Mouse (Mus musculus): Measurements from ENCODE around the gene 1700008O03Rik.

1700008O03Rik gene

GRCm38 (mm10) chr7:44359908-44360672 is 25.5 kb downstream of the 1700008O03Rik start:
- Histone ChIP-seq H3K27me3 (ENCODE audit: control insufficient read depth, insufficient read depth, low read length, poor library complexity, severe bottlenecking) (peaks cover 2% of the 10 kb centered on the region; the same call in 1 of the 2 replicates), H3K36me3 (ENCODE audit: control insufficient read depth, insufficient read depth, low read length, poor library complexity, severe bottlenecking) (no peaks in the 10 kb centered on the region)
- DNase-seq (ENCODE audit: low read depth, low spot score), result peak; percentile 97

DNA sequence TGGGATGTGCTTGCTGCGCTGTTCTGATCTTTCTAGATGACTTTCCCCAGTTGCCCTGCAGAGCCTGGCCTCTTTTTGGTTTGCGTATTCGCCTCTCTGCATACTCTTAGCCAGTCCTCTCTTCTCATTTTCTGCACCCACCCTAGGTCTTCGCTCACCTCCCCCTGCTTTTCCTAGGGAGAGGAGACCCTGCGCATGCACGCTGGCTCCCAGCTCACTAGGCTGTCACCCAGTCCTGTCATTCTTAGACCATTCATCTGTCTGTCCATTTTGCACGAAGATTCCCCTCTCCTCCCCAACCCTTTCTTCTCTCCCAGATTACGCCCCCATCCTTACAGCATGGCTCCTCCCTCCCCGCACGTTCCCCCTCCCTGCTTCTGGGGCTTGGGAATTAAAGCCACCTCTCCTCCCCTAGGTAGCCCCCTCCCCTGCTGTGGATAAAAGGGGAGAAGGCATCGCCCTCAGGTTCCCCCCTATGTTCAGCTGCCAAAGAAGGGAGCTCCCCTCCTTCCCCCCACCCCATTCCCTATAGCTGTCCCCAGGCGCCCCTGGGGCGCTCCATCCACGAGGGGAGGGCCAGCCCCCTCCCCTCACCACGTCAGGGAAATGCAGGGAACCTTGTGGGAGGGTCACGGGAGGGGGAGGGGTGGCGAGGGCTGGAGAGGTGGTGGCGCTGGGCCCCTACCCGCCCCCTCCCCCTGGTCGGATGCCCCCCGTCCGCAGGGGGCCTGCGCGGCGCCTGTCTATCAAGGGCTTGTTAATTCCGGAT is 26.6 kb downstream of the 1700008O03Rik start:
- peaks cover 2% of the 10 kb centered on the region; the same call in 1 of the 2 replicates for H3K27me3 ChIP-seq (ENCODE audit: control insufficient read depth, insufficient read depth, low read length, poor library complexity, severe bottlenecking)
- no peaks in the 10 kb centered on the region for H3K36me3 ChIP-seq (ENCODE audit: control insufficient read depth, insufficient read depth, low read length, poor library complexity, severe bottlenecking)
- no peak for DNase-seq (ENCODE audit: low read depth, low spot score)

- no peak for DNase-seq (ENCODE audit: low read depth, low spot score)
- Histone ChIP-seq H3K27me3 (ENCODE audit: control insufficient read depth, insufficient read depth, low read length, poor library complexity, severe bottlenecking) (peaks cover 2% of the 10 kb centered on the region; the same call in 1 of the 2 replicates), H3K36me3 (ENCODE audit: control insufficient read depth, insufficient read depth, low read length, poor library complexity, severe bottlenecking) (no peaks in the 10 kb centered on the region)
These were observed 27.6 kb downstream of the 1700008O03Rik start for GRCm38 (mm10) chr7:44358012-44358411.

DNA sequence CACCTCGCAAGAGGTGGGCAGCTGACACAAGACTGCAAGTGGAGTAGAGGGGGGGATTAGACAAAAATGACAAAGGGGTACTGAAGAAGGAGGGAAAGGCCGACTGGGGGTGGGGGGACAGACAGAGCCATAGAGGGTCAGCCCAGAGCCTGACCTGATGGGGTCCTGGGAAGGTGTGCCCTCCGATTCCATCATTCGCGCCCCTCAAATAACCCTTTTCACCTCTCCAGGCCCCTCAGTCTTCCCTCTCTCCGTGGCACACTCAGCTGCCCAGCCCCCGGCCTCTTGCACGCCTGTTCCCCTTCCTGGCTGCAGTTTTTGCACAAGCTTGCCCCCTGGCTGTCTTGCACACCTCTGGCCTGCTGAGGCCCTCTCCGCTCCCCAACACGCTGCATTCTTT is 28.1 kb downstream of the 1700008O03Rik start:
- H3K27me3 ChIP-seq (ENCODE audit: control insufficient read depth, insufficient read depth, low read length, poor library complexity, severe bottlenecking), result peaks cover 3% of the 10 kb centered on the region; the same call in 1 of the 2 replicates
- DNase-seq (ENCODE audit: low read depth, low spot score), result no peak
- no peaks in the 10 kb centered on the region for H3K36me3 ChIP-seq (ENCODE audit: control insufficient read depth, insufficient read depth, low read length, poor library complexity, severe bottlenecking)

DNA sequence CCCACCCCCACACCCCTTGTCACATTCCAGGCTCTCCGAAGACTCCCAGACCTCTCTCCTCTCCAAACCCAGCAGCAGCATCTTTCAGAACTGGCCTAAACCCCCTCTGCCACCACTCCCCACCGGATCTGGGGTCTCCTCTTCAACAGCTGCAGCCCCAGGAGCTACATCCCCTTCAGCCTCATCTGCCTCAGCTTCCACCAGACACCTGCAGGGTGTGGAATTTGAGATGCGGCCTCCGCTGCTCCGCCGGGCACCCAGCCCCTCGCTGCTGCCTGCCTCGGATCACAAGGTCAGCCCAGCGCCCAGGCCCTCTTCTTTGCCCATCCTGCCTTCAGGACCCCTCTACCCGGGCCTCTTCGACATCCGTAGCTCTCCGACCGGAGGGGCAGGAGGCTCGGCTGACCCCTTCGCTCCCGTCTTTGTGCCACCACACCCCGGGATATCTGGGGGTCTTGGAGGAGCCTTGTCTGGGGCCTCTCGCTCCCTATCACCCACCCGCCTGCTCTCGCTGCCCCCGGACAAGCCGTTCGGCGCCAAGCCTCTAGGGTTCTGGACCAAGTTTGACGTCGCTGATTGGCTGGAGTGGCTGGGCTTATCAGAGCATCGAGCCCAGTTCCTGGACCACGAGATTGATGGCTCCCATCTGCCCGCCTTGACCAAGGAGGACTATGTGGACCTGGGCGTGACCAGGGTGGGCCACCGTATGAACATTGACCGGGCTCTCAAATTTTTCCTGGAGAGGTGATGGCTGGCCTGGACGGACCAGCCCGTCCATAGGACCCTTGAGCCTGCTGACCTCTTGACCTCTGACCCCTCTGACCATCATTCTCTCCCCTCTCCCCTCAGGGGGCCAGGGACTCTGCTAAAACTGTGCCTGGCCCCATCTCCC is 28.8 kb downstream of the 1700008O03Rik start:
- no peak for DNase-seq (ENCODE audit: low read depth, low spot score)
- peaks cover 5% of the 10 kb centered on the region; the same call in 1 of the 2 replicates for H3K27me3 ChIP-seq (ENCODE audit: control insufficient read depth, insufficient read depth, low read length, poor library complexity, severe bottlenecking)

GRCm38 (mm10) chr7:44355411-44355810 is 30.2 kb downstream of the 1700008O03Rik start:
- Histone ChIP-seq H3K27me3 (ENCODE audit: control insufficient read depth, insufficient read depth, low read length, poor library complexity, severe bottlenecking) (peaks cover 5% of the 10 kb centered on the region), H3K36me3 (ENCODE audit: control insufficient read depth, insufficient read depth, low read length, poor library complexity, severe bottlenecking) (no peaks in the 10 kb centered on the region)
- no peak for DNase-seq (ENCODE audit: low read depth, low spot score)

More for the DNA sequence above, 28.8 kb downstream of the 1700008O03Rik start:
- H3K36me3 ChIP-seq (ENCODE audit: control insufficient read depth, insufficient read depth, low read length, poor library complexity, severe bottlenecking), result no peaks in the 10 kb centered on the region

GRCm38 (mm10) chr7:44353601-44354340 is 31.8 kb downstream of the 1700008O03Rik start:
- Histone ChIP-seq H3K27me3 (ENCODE audit: control insufficient read depth, insufficient read depth, low read length, poor library complexity, severe bottlenecking) (peaks cover 5% of the 10 kb centered on the region), H3K36me3 (ENCODE audit: control insufficient read depth, insufficient read depth, low read length, poor library complexity, severe bottlenecking) (no peaks in the 10 kb centered on the region)
- no peak for DNase-seq (ENCODE audit: low read depth, low spot score)

GRCm38 (mm10) chr7:44352750-44353600 is 32.6 kb downstream of the 1700008O03Rik start:
- H3K27me3 ChIP-seq (ENCODE audit: control insufficient read depth, insufficient read depth, low read length, poor library complexity, severe bottlenecking), result peaks cover 5% of the 10 kb centered on the region
- no peak for DNase-seq (ENCODE audit: low read depth, low spot score)
- H3K36me3 ChIP-seq (ENCODE audit: control insufficient read depth, insufficient read depth, low read length, poor library complexity, severe bottlenecking), result no peaks in the 10 kb centered on the region

GRCm38 (mm10) chr7:44351881-44352749 is 33.5 kb downstream of the 1700008O03Rik start:
- peaks cover 5% of the 10 kb centered on the region for H3K27me3 ChIP-seq (ENCODE audit: control insufficient read depth, insufficient read depth, low read length, poor library complexity, severe bottlenecking)
- no peak for DNase-seq (ENCODE audit: low read depth, low spot score)
- no peaks in the 10 kb centered on the region for H3K36me3 ChIP-seq (ENCODE audit: control insufficient read depth, insufficient read depth, low read length, poor library complexity, severe bottlenecking)

GRCm38 (mm10) chr7:44350957-44351711 is 34.5 kb downstream of the 1700008O03Rik start:
- DNase-seq (ENCODE audit: low read depth, low spot score), result peak; percentile 89
- Histone ChIP-seq H3K27me3 (ENCODE audit: control insufficient read depth, insufficient read depth, low read length, poor library complexity, severe bottlenecking) (peaks cover 5% of the 10 kb centered on the region), H3K36me3 (ENCODE audit: control insufficient read depth, insufficient read depth, low read length, poor library complexity, severe bottlenecking) (no peaks in the 10 kb centered on the region)

- Histone ChIP-seq H3K36me3 (ENCODE audit: control insufficient read depth, insufficient read depth, low read length, poor library complexity, severe bottlenecking) (no peaks in the 10 kb centered on the region), H3K27me3 (ENCODE audit: control insufficient read depth, insufficient read depth, low read length, poor library complexity, severe bottlenecking) (peaks cover 3% of the 10 kb centered on the region)
- no peak for DNase-seq (ENCODE audit: low read depth, low spot score)
These were observed 36.6 kb downstream of the 1700008O03Rik start for GRCm38 (mm10) chr7:44349043-44349442.

DNA sequence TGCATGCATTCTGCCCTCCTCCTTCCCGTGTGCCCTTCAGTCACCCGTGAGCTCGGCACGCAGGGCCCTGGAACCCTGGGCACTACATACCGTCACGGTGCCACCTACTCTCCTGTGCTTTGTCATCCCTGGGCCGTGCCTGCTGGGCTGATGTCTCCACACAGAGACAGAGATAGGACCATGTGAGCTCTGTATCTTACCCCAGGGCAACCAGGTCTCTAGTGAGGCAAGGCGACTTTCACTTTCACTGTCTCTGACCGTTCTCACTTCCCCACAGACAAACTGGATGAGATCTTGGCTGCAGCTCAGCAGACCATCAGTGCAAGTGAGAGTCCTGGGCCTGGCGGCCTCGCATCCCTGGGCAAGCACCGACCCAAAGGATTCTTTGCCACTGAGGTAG is 41.0 kb downstream of the 1700008O03Rik start:
- H3K27me3 ChIP-seq (ENCODE audit: control insufficient read depth, insufficient read depth, low read length, poor library complexity, severe bottlenecking), result no peaks in the 10 kb centered on the region
- H3K36me3 ChIP-seq (ENCODE audit: control insufficient read depth, insufficient read depth, low read length, poor library complexity, severe bottlenecking), result no peaks in the 10 kb centered on the region
- peak; percentile 84 for DNase-seq (ENCODE audit: low read depth, low spot score)

Data from splenic B cell, adult 2 months (primary cell).